Mouse (Mus musculus) G1E (cell line): ENCODE data around the gene Pak1.

ENCODE experiments used
- CTCF ChIP-seq: IDR thresholded peaks from 2 replicates; pipeline ENCODE4 v1.5.1; 2012; ENCODE audit warnings: low read depth, low read length, inconsistent platforms, mixed read lengths
- GATA1 ChIP-seq: IDR thresholded peaks from 2 replicates; pipeline ENCODE4 v1.6.1; 2012; ENCODE audit warnings: borderline replicate concordance, low read length, inconsistent platforms, mixed read lengths
- GATA2 ChIP-seq: IDR thresholded peaks from 2 replicates; pipeline ENCODE4 v1.6.1; 2012; ENCODE audit warnings: low read depth, low read length, inconsistent platforms, borderline replicate concordance
- POLR2AphosphoS5 ChIP-seq: IDR thresholded peaks from 2 replicates; pipeline ENCODE4 v1.6.1; 2012; ENCODE audit warnings: low read depth, low read length, inconsistent platforms; ENCODE audit not compliant: insufficient replicate concordance
- TAL1 ChIP-seq: conservative IDR thresholded peaks from 2 replicates; pipeline ENCODE4 v1.6.1; 2012; ENCODE audit warnings: low read depth, low read length, inconsistent platforms, mixed read lengths

DNA sequence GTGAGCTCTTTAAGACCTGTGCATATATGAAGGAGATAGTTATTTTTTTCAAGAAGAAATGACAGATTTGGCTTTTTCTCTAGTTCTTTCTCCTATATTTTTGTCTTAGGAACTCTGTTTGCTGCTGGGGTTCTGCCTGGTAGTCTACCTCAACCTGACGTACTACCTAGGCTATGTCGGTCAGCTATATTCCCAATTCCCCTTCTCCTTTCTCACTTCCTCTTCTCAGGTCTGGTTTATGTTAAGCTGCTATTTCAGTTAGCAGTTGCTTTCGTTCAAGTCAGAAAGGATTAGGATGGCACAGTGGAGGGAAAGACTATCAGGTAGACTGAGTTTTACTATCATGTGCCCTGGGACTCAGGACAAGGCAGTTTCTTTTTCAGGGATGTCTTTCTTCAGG, 75.2 kb downstream of the Pak1 start:
- TF ChIP-seq POLR2AphosphoS5 = no peak
- TF ChIP-seq CTCF = no peak
- no peak for TF ChIP-seq GATA1
- no peak for TF ChIP-seq TAL1
- TF ChIP-seq GATA2 = no peak
